Mouse (Mus musculus) liver, postnatal 0 days (tissue): ENCODE measurements around the gene Krt71. TPM values are rescaled to one million over a fixed set of nuclear protein-coding genes. Genes with fewer than 3 reads are reported as not detected.

Experiments used
- ATAC-seq: fragments of 200-750 bp; cut with Nextera tagmentation; 2 replicates; pipeline ENCODE4 v1.8.0; 2017; ENCODE audit warnings: mild to moderate bottlenecking, moderate library complexity
- DNase-seq: peaks from one replicate; pipeline ENCODE4 v3.0.0-alpha.2; 2016
- H3K27ac ChIP-seq: fragments of 300-500 bp; sonication (generic); 2 replicates; pipeline ENCODE4 v1.5.1; 2014; ENCODE audit warnings: antibody characterized with exemption, moderate library complexity, mild to moderate bottlenecking, low read depth
- H3K27me3 ChIP-seq: fragments of 300-500 bp; sonication (generic); 2 replicates; pipeline ENCODE4 v1.6.1; 2014; ENCODE audit warnings: low read length, control low read depth, mixed read lengths; ENCODE audit not compliant: insufficient read depth
- H3K36me3 ChIP-seq: fragments of 300-500 bp; sonication (generic); replicated peaks from 2 replicates; pipeline ENCODE4 v1.6.1; 2014; ENCODE audit warnings: mild to moderate bottlenecking, control low read depth, low read length, moderate library complexity, mixed read lengths; ENCODE audit not compliant: insufficient read depth
- H3K4me1 ChIP-seq: fragments of 300-500 bp; sonication (generic); 2 replicates; pipeline ENCODE4 v1.6.1; 2014; ENCODE audit warnings: antibody characterized with exemption, mild to moderate bottlenecking, control low read depth; ENCODE audit not compliant: insufficient read depth
- H3K4me2 ChIP-seq: fragments of 300-500 bp; sonication (generic); 2 replicates; pipeline ENCODE4 v1.6.1; 2014; ENCODE audit warnings: low read depth, mild to moderate bottlenecking, low read length, moderate library complexity, mixed read lengths
- H3K4me3 ChIP-seq: fragments of 300-500 bp; sonication (generic); 2 replicates; pipeline ENCODE4 v1.5.1; 2014; ENCODE audit warnings: low read depth, low read length
- H3K9ac ChIP-seq: fragments of 300-500 bp; sonication (generic); replicated peaks from 2 replicates; pipeline ENCODE4 v1.6.1; 2014; ENCODE audit warnings: mild to moderate bottlenecking, moderate library complexity
- H3K9me3 ChIP-seq: fragments of 300-500 bp; sonication (generic); 2 replicates; pipeline ENCODE4 v1.6.1; 2016; ENCODE audit warnings: mild to moderate bottlenecking, control low read depth, low read length, mixed read lengths
- CTCF ChIP-seq: sonication (generic); IDR thresholded peaks from 2 replicates; pipeline ENCODE4 v1.5.1; 2016; ENCODE audit warnings: antibody characterized with exemption, low read depth
- EP300 ChIP-seq: IDR thresholded peaks from 2 replicates; pipeline ENCODE4 v1.6.1; 2016; ENCODE audit warnings: antibody characterized with exemption, low read depth, mild to moderate bottlenecking
- WGBS: fragments of 180-500 bp; shearing (Covaris S2); extraction: QIAGEN DNeasy Blood & Tissue Kit; methylation state at CpG from one replicate; pipeline ENCODE4 v1.1.7; 2014; ENCODE audit not compliant: insufficient replicate concordance; 5-methylcytosine and 5-hydroxymethylcytosine counted together
- polyA plus RNA-seq: library from polyadenylated mRNA; unstranded; fragments of >200 nt; fragmentation: Nextera tagmentation; extraction: Ambion mirVana; gene quantifications from 2 replicates; pipeline ENCODE4 v1.2.1, GENCODE M21; 2015

Krt71 gene
- polyA plus RNA-seq, 1 experiment from 2014 or later = not detected

GRCm38 (mm10) chr15:101770226-101770625 is 27.3 kb upstream of the Krt71 start:
- Histone ChIP-seq H3K4me2 (no peak overlapping the region), H3K27ac (no peak overlapping the region), H3K4me3 (no peak overlapping the region), H3K9ac (no peak overlapping the region), H3K4me1 (no peaks in the 10 kb centered on the region), H3K27me3 (peaks cover 3% of the 10 kb centered on the region; the same call in 1 of the 2 replicates), H3K9me3 (no peaks in the 10 kb centered on the region), H3K36me3 (no peaks in the 10 kb centered on the region)
- DNase-seq = no peak
- 35% methylated on average over 8 of the region's 8 CpGs for WGBS
- ATAC-seq = no peak
- no peak for TF ChIP-seq CTCF

- no peaks in the 10 kb centered on the region for H3K4me1 ChIP-seq
- TF ChIP-seq CTCF (no peak), EP300 (no peak)
- DNase-seq (no peak), ATAC-seq (no peak)
- no peak overlapping the region for H3K27ac ChIP-seq
- H3K4me3 ChIP-seq = no peak overlapping the region
- no peak overlapping the region for H3K9ac ChIP-seq
- WGBS = 71% methylated on average over 7 of the region's 7 CpGs
- H3K4me2 ChIP-seq = no peak overlapping the region
- 0 out of 2 replicates have a peak, but pooled peaks cover 2% of the 10 kb centered on the region for H3K27me3 ChIP-seq
- no peaks in the 10 kb centered on the region for H3K36me3 ChIP-seq
- H3K9me3 ChIP-seq = no peaks in the 10 kb centered on the region
Measured at GRCm38 (mm10) chr15:101737786-101738185, 5.1 kb downstream of the Krt71 start.

GRCm38 (mm10) chr15:101730653-101731052 is 12.3 kb downstream of the Krt71 start:
- DNase-seq = no peak
- Histone ChIP-seq H3K9ac (no peak overlapping the region), H3K27me3 (no peaks in the 10 kb centered on the region), H3K27ac (no peak overlapping the region), H3K9me3 (no peaks in the 10 kb centered on the region), H3K4me3 (no peak overlapping the region), H3K36me3 (no peaks in the 10 kb centered on the region), H3K4me1 (no peaks in the 10 kb centered on the region), H3K4me2 (no peak overlapping the region)
- no peak for ATAC-seq
- TF ChIP-seq CTCF (no peak), EP300 (no peak)

- no peaks in the 10 kb centered on the region for H3K36me3 ChIP-seq
- no peaks in the 10 kb centered on the region for H3K4me1 ChIP-seq
- WGBS = 36% methylated on average over 5 of the region's 5 CpGs
- TF ChIP-seq CTCF = no peak
- TF ChIP-seq EP300 = no peak
- DNase-seq (no peak), ATAC-seq (no peak)
- no peaks in the 10 kb centered on the region for H3K27me3 ChIP-seq
- H3K9ac ChIP-seq = no peak overlapping the region
- no peaks in the 10 kb centered on the region for H3K9me3 ChIP-seq
- H3K27ac ChIP-seq = no peak overlapping the region
- no peak overlapping the region for H3K4me3 ChIP-seq
- H3K4me2 ChIP-seq = no peak overlapping the region
Measured at GRCm38 (mm10) chr15:101724686-101725085, 18.2 kb downstream of the Krt71 start.

- H3K27me3 ChIP-seq = no peaks in the 10 kb centered on the region
- 67% methylated on average over 3 of the region's 3 CpGs for WGBS
- no peak overlapping the region for H3K27ac ChIP-seq
- no peaks in the 10 kb centered on the region for H3K36me3 ChIP-seq
- TF ChIP-seq EP300 = no peak
- no peak for TF ChIP-seq CTCF
- ATAC-seq (no peak), DNase-seq (no peak)
- H3K9me3 ChIP-seq = no peaks in the 10 kb centered on the region
- H3K4me2 ChIP-seq = no peak overlapping the region
- H3K4me3 ChIP-seq = no peak overlapping the region
- no peak overlapping the region for H3K9ac ChIP-seq
- H3K4me1 ChIP-seq = no peaks in the 10 kb centered on the region
Measured at GRCm38 (mm10) chr15:101715831-101716230, 27.1 kb downstream of the Krt71 start.

GRCm38 (mm10) chr15:101714356-101714755 is 28.6 kb downstream of the Krt71 start:
- TF ChIP-seq EP300 (no peak), CTCF (no peak)
- Histone ChIP-seq H3K9me3 (no peaks in the 10 kb centered on the region), H3K27me3 (no peaks in the 10 kb centered on the region), H3K4me1 (no peaks in the 10 kb centered on the region), H3K4me2 (no peak overlapping the region), H3K36me3 (no peaks in the 10 kb centered on the region), H3K9ac (no peak overlapping the region), H3K27ac (no peak overlapping the region), H3K4me3 (no peak overlapping the region)
- DNase-seq (no peak), ATAC-seq (no peak)
- 67% methylated on average over 5 of the region's 5 CpGs for WGBS

GRCm38 (mm10) chr15:101713731-101714130 is 29.2 kb downstream of the Krt71 start:
- no peak overlapping the region for H3K4me2 ChIP-seq

More at GRCm38 (mm10) chr15:101713731-101714130, 29.2 kb downstream of the Krt71 start:
- 65% methylated on average over 8 of the region's 8 CpGs for WGBS
- ATAC-seq = no peak
- Histone ChIP-seq H3K9ac (no peak overlapping the region), H3K36me3 (no peaks in the 10 kb centered on the region), H3K4me3 (no peak overlapping the region), H3K4me1 (no peaks in the 10 kb centered on the region), H3K27me3 (no peaks in the 10 kb centered on the region), H3K9me3 (no peaks in the 10 kb centered on the region), H3K27ac (no peak overlapping the region)
- DNase-seq = no peak
- TF ChIP-seq EP300 (no peak), CTCF (no peak)
